Mouse (Mus musculus): ENCODE data around the gene Gpsm3. TPM values are rescaled to one million over a fixed set of nuclear protein-coding genes. Genes with fewer than 3 reads are reported as not detected.

Gpsm3 gene
- polyA plus RNA-seq, 2 experiments: 3.7 to 7.9 TPM

GRCm38 (mm10) chr17:34635671-34636070, 46.1 kb downstream of the Gpsm3 start:
- DNase-seq (ENCODE audit: low spot score): no peak
- Histone ChIP-seq H3K27me3 (ENCODE audit: control insufficient read depth, insufficient read depth, low read length) (peaks cover 23% of the 10 kb centered on the region), H3K4me1 (ENCODE audit: control insufficient read depth, insufficient read depth, low read length) (peaks cover 12% of the 10 kb centered on the region), H3K4me2 (replicated peaks; ENCODE audit: low read depth, low read length, severe bottlenecking) (no peak overlapping the region), H3K9me3 (ENCODE audit: control insufficient read depth, low read length) (no peaks in the 10 kb centered on the region), H3K9ac (ENCODE audit: low read depth, low read length, severe bottlenecking) (no peak overlapping the region), H3K4me3 (replicated peaks; ENCODE audit: low read length) (no peak overlapping the region), H3K36me3 (ENCODE audit: control insufficient read depth, insufficient read depth, low read length) (no peaks in the 10 kb centered on the region), H3K27ac (replicated peaks; ENCODE audit: low read depth, low read length) (no peak overlapping the region)
- no peak for TF ChIP-seq POLR2A (IDR thresholded peaks at IDR 0.05; ENCODE audit: borderline replicate concordance, extremely low read depth, insufficient read depth, insufficient read length)
- 56% methylated on average over 2 of the region's 2 CpGs for WGBS
- ATAC-seq (ENCODE audit: low FRiP score, low read depth): no peak

- H3K27ac ChIP-seq (replicated peaks; ENCODE audit: low read depth, low read length): no peak overlapping the region
- ATAC-seq (ENCODE audit: low FRiP score, low read depth) (no peak), DNase-seq (ENCODE audit: low spot score) (no peak)
- peaks cover 5% of the 10 kb centered on the region for H3K27me3 ChIP-seq (ENCODE audit: control insufficient read depth, insufficient read depth, low read length)
- H3K9ac ChIP-seq (ENCODE audit: low read depth, low read length, severe bottlenecking): no peak overlapping the region
- 60% methylated on average over 3 of the region's 3 CpGs for WGBS
- H3K4me2 ChIP-seq (replicated peaks; ENCODE audit: low read depth, low read length, severe bottlenecking): no peak overlapping the region
- no peaks in the 10 kb centered on the region for H3K9me3 ChIP-seq (ENCODE audit: control insufficient read depth, low read length)
- peaks cover 12% of the 10 kb centered on the region for H3K4me1 ChIP-seq (ENCODE audit: control insufficient read depth, insufficient read depth, low read length)
- H3K36me3 ChIP-seq (ENCODE audit: control insufficient read depth, insufficient read depth, low read length): no peaks in the 10 kb centered on the region
- no peak for TF ChIP-seq POLR2A (IDR thresholded peaks at IDR 0.05; ENCODE audit: borderline replicate concordance, extremely low read depth, insufficient read depth, insufficient read length)
- no peak overlapping the region for H3K4me3 ChIP-seq (replicated peaks; ENCODE audit: low read length)
Observed at GRCm38 (mm10) chr17:34637459-34637858, 47.9 kb downstream of the Gpsm3 start.

GRCm38 (mm10) chr17:34639461-34640255, 50.1 kb downstream of the Gpsm3 start:
- Histone ChIP-seq H3K4me2 (replicated peaks; ENCODE audit: low read depth, low read length, severe bottlenecking) (no peak overlapping the region), H3K9me3 (ENCODE audit: control insufficient read depth, low read length) (no peaks in the 10 kb centered on the region), H3K27ac (replicated peaks; ENCODE audit: low read depth, low read length) (no peak overlapping the region), H3K36me3 (ENCODE audit: control insufficient read depth, insufficient read depth, low read length) (no peaks in the 10 kb centered on the region), H3K4me1 (ENCODE audit: control insufficient read depth, insufficient read depth, low read length) (peaks cover 12% of the 10 kb centered on the region), H3K4me3 (replicated peaks; ENCODE audit: low read length) (no peak overlapping the region), H3K27me3 (ENCODE audit: control insufficient read depth, insufficient read depth, low read length) (no peaks in the 10 kb centered on the region), H3K9ac (ENCODE audit: low read depth, low read length, severe bottlenecking) (no peak overlapping the region)
- no peak for ATAC-seq (ENCODE audit: low FRiP score, low read depth)
- DNase-seq (ENCODE audit: low spot score): no peak
- 83% methylated on average over 7 of the region's 7 CpGs for WGBS
- no peak for TF ChIP-seq POLR2A (IDR thresholded peaks at IDR 0.05; ENCODE audit: borderline replicate concordance, extremely low read depth, insufficient read depth, insufficient read length)

- H3K4me2 ChIP-seq (replicated peaks; ENCODE audit: low read depth, low read length, severe bottlenecking): 0 out of 2 replicates have a peak overlapping the region, but pooled peaks have one; percentile 3
- H3K27ac ChIP-seq (replicated peaks; ENCODE audit: low read depth, low read length): peak overlapping the region; percentile 71
- peaks cover 5% of the 10 kb centered on the region; the same call in 1 of the 2 replicates for H3K36me3 ChIP-seq (ENCODE audit: control insufficient read depth, insufficient read depth, low read length)
- H3K9me3 ChIP-seq (ENCODE audit: control insufficient read depth, low read length): no peaks in the 10 kb centered on the region
- 16% methylated on average over 11 of the region's 11 CpGs for WGBS
- H3K4me1 ChIP-seq (ENCODE audit: control insufficient read depth, insufficient read depth, low read length): peaks cover 17% of the 10 kb centered on the region
- H3K27me3 ChIP-seq (ENCODE audit: control insufficient read depth, insufficient read depth, low read length): no peaks in the 10 kb centered on the region
- no peak overlapping the region for H3K4me3 ChIP-seq (replicated peaks; ENCODE audit: low read length)
- no peak overlapping the region for H3K9ac ChIP-seq (ENCODE audit: low read depth, low read length, severe bottlenecking)
- DNase-seq (ENCODE audit: low spot score) (peak; percentile 43), ATAC-seq (ENCODE audit: low FRiP score, low read depth) (peak; percentile 30)
- no peak; the same call in 1 of the 2 replicates for TF ChIP-seq POLR2A (IDR thresholded peaks at IDR 0.05; ENCODE audit: borderline replicate concordance, extremely low read depth, insufficient read depth, insufficient read length)
Observed at GRCm38 (mm10) chr17:34640778-34641601, 51.4 kb downstream of the Gpsm3 start.

Other genes starting within 250 kb of the Gpsm3 start
- 0.14 TPM in 2 replicates for gene Btnl2, start 235.0 kb upstream of the Gpsm3 start, polyA plus RNA-seq (2012; rRNA removed)
- 0.07 and 0.11 TPM in 2 replicates for gene Btnl2, start 235.0 kb upstream of the Gpsm3 start, polyA plus RNA-seq (2014; fragmentation: Nextera tagmentation; extraction: Ambion mirVana)
- not detected in 2 replicates for gene Btnl1, start 212.7 kb upstream of the Gpsm3 start, polyA plus RNA-seq (2012; rRNA removed)
- gene Btnl1, start 212.7 kb upstream of the Gpsm3 start, polyA plus RNA-seq (2014; fragmentation: Nextera tagmentation; extraction: Ambion mirVana): not detected in 2 replicates
- 1.4 and 1.5 TPM in 2 replicates for gene BC051142, start 191.0 kb upstream of the Gpsm3 start, polyA plus RNA-seq (2012; rRNA removed)
- 0.19 and 0.85 TPM in 2 replicates for gene BC051142, start 191.0 kb upstream of the Gpsm3 start, polyA plus RNA-seq (2014; fragmentation: Nextera tagmentation; extraction: Ambion mirVana)
- 0.05 TPM in 1 of 2 replicates, not detected in the other for gene Btnl4, start 112.5 kb upstream of the Gpsm3 start, polyA plus RNA-seq (2012; rRNA removed)
- gene Btnl4, start 112.5 kb upstream of the Gpsm3 start, polyA plus RNA-seq (2014; fragmentation: Nextera tagmentation; extraction: Ambion mirVana): not detected in 2 replicates
- gene Btnl6, start 72.5 kb upstream of the Gpsm3 start, polyA plus RNA-seq (2012; rRNA removed): not detected in 2 replicates
- not detected in 2 replicates for gene Btnl6, start 72.5 kb upstream of the Gpsm3 start, polyA plus RNA-seq (2014; fragmentation: Nextera tagmentation; extraction: Ambion mirVana)
- gene Notch4, start 25.5 kb upstream of the Gpsm3 start, polyA plus RNA-seq (2012; rRNA removed): 9.6 and 13.3 TPM in 2 replicates
- 4.3 and 5.7 TPM in 2 replicates for gene Notch4, start 25.5 kb upstream of the Gpsm3 start, polyA plus RNA-seq (2014; fragmentation: Nextera tagmentation; extraction: Ambion mirVana)
- 141 and 149 TPM in 2 replicates for gene Pbx2, start 1.5 kb downstream of the Gpsm3 start, polyA plus RNA-seq (2012; rRNA removed)
- 13.5 and 17.0 TPM in 2 replicates for gene Pbx2, start 1.5 kb downstream of the Gpsm3 start, polyA plus RNA-seq (2014; fragmentation: Nextera tagmentation; extraction: Ambion mirVana)
- 12.2 and 13.2 TPM in 2 replicates for gene Ager, start 8.1 kb downstream of the Gpsm3 start, polyA plus RNA-seq (2012; rRNA removed)
- 2.1 and 2.9 TPM in 2 replicates for gene Ager, start 8.1 kb downstream of the Gpsm3 start, polyA plus RNA-seq (2014; fragmentation: Nextera tagmentation; extraction: Ambion mirVana)
- 103 and 112 TPM in 2 replicates for gene Rnf5, start 13.9 kb downstream of the Gpsm3 start, polyA plus RNA-seq (2012; rRNA removed)
- 79.5 and 83.6 TPM in 2 replicates for gene Rnf5, start 13.9 kb downstream of the Gpsm3 start, polyA plus RNA-seq (2014; fragmentation: Nextera tagmentation; extraction: Ambion mirVana)
- gene Agpat1, start 14.5 kb downstream of the Gpsm3 start, polyA plus RNA-seq (2012; rRNA removed): 150 and 223 TPM in 2 replicates
- gene Agpat1, start 14.5 kb downstream of the Gpsm3 start, polyA plus RNA-seq (2014; fragmentation: Nextera tagmentation; extraction: Ambion mirVana): 53.3 and 55.4 TPM in 2 replicates
- gene Egfl8, start 26.2 kb downstream of the Gpsm3 start, polyA plus RNA-seq (2012; rRNA removed): 11.3 and 12.8 TPM in 2 replicates
- 8.1 and 8.7 TPM in 2 replicates for gene Egfl8, start 26.2 kb downstream of the Gpsm3 start, polyA plus RNA-seq (2014; fragmentation: Nextera tagmentation; extraction: Ambion mirVana)
- gene Ppt2, start 38.7 kb downstream of the Gpsm3 start, polyA plus RNA-seq (2012; rRNA removed): 39.6 and 52.4 TPM in 2 replicates
- 27.0 and 29.9 TPM in 2 replicates for gene Ppt2, start 38.7 kb downstream of the Gpsm3 start, polyA plus RNA-seq (2014; fragmentation: Nextera tagmentation; extraction: Ambion mirVana)
- gene Prrt1, start 39.7 kb downstream of the Gpsm3 start, polyA plus RNA-seq (2012; rRNA removed): 5.5 and 5.7 TPM in 2 replicates
- 0.40 and 0.94 TPM in 2 replicates for gene Prrt1, start 39.7 kb downstream of the Gpsm3 start, polyA plus RNA-seq (2014; fragmentation: Nextera tagmentation; extraction: Ambion mirVana)
- gene Fkbpl, start 55.0 kb downstream of the Gpsm3 start, polyA plus RNA-seq (2012; rRNA removed): 5.1 TPM in 2 replicates
- 11.9 and 12.5 TPM in 2 replicates for gene Fkbpl, start 55.0 kb downstream of the Gpsm3 start, polyA plus RNA-seq (2014; fragmentation: Nextera tagmentation; extraction: Ambion mirVana)
- 104 and 121 TPM in 2 replicates for gene Atf6b, start 57.3 kb downstream of the Gpsm3 start, polyA plus RNA-seq (2012; rRNA removed)
- 68.3 and 80.9 TPM in 2 replicates for gene Atf6b, start 57.3 kb downstream of the Gpsm3 start, polyA plus RNA-seq (2014; fragmentation: Nextera tagmentation; extraction: Ambion mirVana)
- gene Tnxb, start 80.7 kb downstream of the Gpsm3 start, polyA plus RNA-seq (2012; rRNA removed): 4.5 and 5.4 TPM in 2 replicates
- gene Tnxb, start 80.7 kb downstream of the Gpsm3 start, polyA plus RNA-seq (2014; fragmentation: Nextera tagmentation; extraction: Ambion mirVana): 1.5 and 2.0 TPM in 2 replicates
- gene C4b, start 154.1 kb downstream of the Gpsm3 start, polyA plus RNA-seq (2012; rRNA removed): 3.2 and 4.3 TPM in 2 replicates
- gene C4b, start 154.1 kb downstream of the Gpsm3 start, polyA plus RNA-seq (2014; fragmentation: Nextera tagmentation; extraction: Ambion mirVana): 0.53 and 1.3 TPM in 2 replicates
- 0.25 and 0.68 TPM in 2 replicates for gene Cyp21a1, start 214.8 kb downstream of the Gpsm3 start, polyA plus RNA-seq (2012; rRNA removed)
- gene Cyp21a1, start 214.8 kb downstream of the Gpsm3 start, polyA plus RNA-seq (2014; fragmentation: Nextera tagmentation; extraction: Ambion mirVana): 0.17 and 0.33 TPM in 2 replicates
- gene Stk19, start 247.1 kb downstream of the Gpsm3 start, polyA plus RNA-seq (2012; rRNA removed): 46.4 and 46.5 TPM in 2 replicates
- gene Stk19, start 247.1 kb downstream of the Gpsm3 start, polyA plus RNA-seq (2014; fragmentation: Nextera tagmentation; extraction: Ambion mirVana): 23.9 and 26.8 TPM in 2 replicates
- gene Dxo, start 247.2 kb downstream of the Gpsm3 start, polyA plus RNA-seq (2012; rRNA removed): 87.6 and 98.9 TPM in 2 replicates
- 52.6 and 59.9 TPM in 2 replicates for gene Dxo, start 247.2 kb downstream of the Gpsm3 start, polyA plus RNA-seq (2014; fragmentation: Nextera tagmentation; extraction: Ambion mirVana)

Measured in limb, embryonic 14.5 days (tissue).